Mouse (Mus musculus): Measurements from ENCODE around the gene Gm10668. TPM values are rescaled to one million over a fixed set of nuclear protein-coding genes. Genes with fewer than 3 reads are reported as not detected.
"Not testable (repeated sequence)": the region's sequence is repeated elsewhere in the genome, so short reads cannot be mapped to it uniquely, and the experiment has no call there.

Gene Gm10668
- polyA plus RNA-seq (2012; rRNA removed), result not detected in 2 replicates

GRCm38 (mm10) chr7:20730524-20730923, at the start of gene Gm10668:
Gene Gm10668 (minus strand): TSS chr7:20730624.
- DNase-seq (ENCODE audit: extremely low spot score in 1 of 2, low spot score in 1 of 2), result not testable (repeated sequence)

- not testable (repeated sequence) for DNase-seq (ENCODE audit: extremely low spot score in 1 of 2, low spot score in 1 of 2)
Measured at GRCm38 (mm10) chr7:20770885-20771284, 40.5 kb upstream of the Gm10668 start, which contains the start of gene Vmn1r112. Gene Vmn1r112 (plus strand): TSS chr7:20771185.

- DNase-seq (ENCODE audit: extremely low spot score in 1 of 2, low spot score in 1 of 2), result not testable (repeated sequence)
Measured at GRCm38 (mm10) chr7:20703116-20703515, 27.3 kb downstream of the Gm10668 start, which contains the start of gene Vmn1r111. Gene Vmn1r111 (minus strand): TSS chr7:20703216.

Other genes with a start within 250 kb of the Gm10668 start
- not detected in 2 replicates for gene Vmn1r103, start 220.1 kb downstream of the Gm10668 start, polyA plus RNA-seq (2012; rRNA removed)
- not detected in 2 replicates for gene Vmn1r104, start 196.8 kb downstream of the Gm10668 start, polyA plus RNA-seq (2012; rRNA removed)
- gene Gm5726, start 184.9 kb downstream of the Gm10668 start, polyA plus RNA-seq (2012; rRNA removed), result not detected in 2 replicates
- not detected in 2 replicates for gene Gm4141, start 154.4 kb downstream of the Gm10668 start, polyA plus RNA-seq (2012; rRNA removed)
- not detected in 2 replicates for gene Gm4513, start 131.6 kb downstream of the Gm10668 start, polyA plus RNA-seq (2012; rRNA removed)
- gene Vmn1r107, start 61.7 kb downstream of the Gm10668 start, polyA plus RNA-seq (2012; rRNA removed), result not detected in 2 replicates
- not detected in 2 replicates for gene Vmn1r111, start 27.4 kb downstream of the Gm10668 start, polyA plus RNA-seq (2012; rRNA removed)
- not detected in 2 replicates for gene Vmn1r112, start 40.6 kb upstream of the Gm10668 start, polyA plus RNA-seq (2012; rRNA removed)
- not detected in 2 replicates for gene Vmn1r113, start 56.7 kb upstream of the Gm10668 start, polyA plus RNA-seq (2012; rRNA removed)
- gene Vmn1r114, start 81.6 kb upstream of the Gm10668 start, polyA plus RNA-seq (2012; rRNA removed), result not detected in 2 replicates
- gene Vmn1r115, start 114.4 kb upstream of the Gm10668 start, polyA plus RNA-seq (2012; rRNA removed), result not detected in 2 replicates
- gene Vmn1r116, start 141.6 kb upstream of the Gm10668 start, polyA plus RNA-seq (2012; rRNA removed), result not detected in 2 replicates
- not detected in 2 replicates for gene Vmn1r117, start 153.5 kb upstream of the Gm10668 start, polyA plus RNA-seq (2012; rRNA removed)
- not detected in 2 replicates for gene Vmn1r118, start 181.7 kb upstream of the Gm10668 start, polyA plus RNA-seq (2012; rRNA removed)

All from frontal cortex, adult 2 months (tissue).